Mouse (Mus musculus) testis, postnatal 10 days (tissue): ENCODE results near the gene Hoxa4.

Experiments
- DNase-seq: peaks from one replicate; pipeline ENCODE4 v3.0.0; 2021; ENCODE audit warnings: low spot score

Gene Hoxa4

GRCm38 (mm10) chr6:52179690-52180089 lies 11.9 kb downstream of the Hoxa4 start:
- DNase-seq, result no peak

GRCm38 (mm10) chr6:52178918-52179665 lies 12.5 kb downstream of the Hoxa4 start:
- no peak for DNase-seq

- no peak for DNase-seq
These were observed 13.7 kb downstream of the Hoxa4 start for GRCm38 (mm10) chr6:52177806-52178205.

DNA sequence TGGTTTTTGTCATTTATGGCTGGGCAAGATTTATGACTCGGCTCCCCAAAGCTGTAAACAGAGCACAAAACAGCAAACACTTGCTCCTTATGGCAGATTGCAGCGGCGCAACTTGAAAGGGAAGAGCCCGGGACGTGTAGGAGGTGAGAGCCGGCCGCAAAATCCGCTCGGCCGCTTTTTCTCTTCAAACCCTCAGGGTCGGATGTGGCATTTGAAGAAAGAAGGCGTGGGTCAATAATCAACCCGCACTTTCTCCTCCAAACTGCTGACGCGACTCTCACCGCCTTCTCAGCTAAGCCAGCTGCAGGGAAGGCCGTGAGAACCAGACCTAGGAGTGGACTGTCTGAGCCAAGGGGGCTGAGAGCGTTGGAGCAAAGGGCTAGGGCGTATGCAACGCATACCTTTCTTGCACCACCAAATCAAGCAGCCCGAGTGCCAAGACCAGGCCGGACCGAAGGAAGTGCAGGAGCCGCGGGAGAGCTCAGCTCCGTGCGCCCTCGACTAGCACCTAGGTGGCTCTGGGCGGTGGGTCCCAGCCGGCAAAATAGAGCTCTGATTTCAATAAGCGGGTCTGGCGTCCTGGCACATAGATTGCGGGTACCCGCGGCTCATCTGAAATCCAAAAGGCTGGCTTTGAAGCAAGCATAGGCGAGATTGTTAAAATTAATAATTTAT lies 14.4 kb downstream of the Hoxa4 start, which contains the start of gene 5730596B20Rik:
Gene 5730596B20Rik (plus strand): TSS at position 438 of the 675 bp plus-strand sequence.
- DNase-seq, result peak; percentile 41

DNA sequence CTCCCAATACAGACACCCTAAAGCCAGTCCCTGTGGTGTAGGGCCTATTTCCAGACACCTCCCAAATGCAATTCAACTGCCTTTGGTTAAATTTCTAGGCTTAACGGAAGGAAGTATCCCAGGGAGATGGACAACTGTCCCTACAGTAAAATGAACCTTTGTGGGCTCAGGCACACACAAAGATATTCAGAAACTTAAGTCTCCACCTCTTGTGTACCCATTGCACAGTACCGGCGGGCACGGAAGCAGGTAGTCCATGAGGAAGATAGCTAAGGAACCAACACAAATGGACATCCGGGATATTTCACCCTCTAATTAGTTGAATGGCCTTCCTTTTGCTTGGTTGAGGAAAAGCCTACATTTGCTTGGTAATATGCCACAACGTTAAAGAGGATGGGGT lies 15.2 kb downstream of the Hoxa4 start:
- DNase-seq, result no peak

- peak; percentile 60 for DNase-seq
These were observed 15.7 kb downstream of the Hoxa4 start for GRCm38 (mm10) chr6:52175864-52176263.

GRCm38 (mm10) chr6:52174968-52175751 lies 16.4 kb downstream of the Hoxa4 start:
- DNase-seq, result peak; percentile 47

GRCm38 (mm10) chr6:52173648-52174047 lies 17.9 kb downstream of the Hoxa4 start:
- DNase-seq, result no peak

GRCm38 (mm10) chr6:52172501-52172900 lies 19.1 kb downstream of the Hoxa4 start:
- DNase-seq, result peak; percentile 82

DNA sequence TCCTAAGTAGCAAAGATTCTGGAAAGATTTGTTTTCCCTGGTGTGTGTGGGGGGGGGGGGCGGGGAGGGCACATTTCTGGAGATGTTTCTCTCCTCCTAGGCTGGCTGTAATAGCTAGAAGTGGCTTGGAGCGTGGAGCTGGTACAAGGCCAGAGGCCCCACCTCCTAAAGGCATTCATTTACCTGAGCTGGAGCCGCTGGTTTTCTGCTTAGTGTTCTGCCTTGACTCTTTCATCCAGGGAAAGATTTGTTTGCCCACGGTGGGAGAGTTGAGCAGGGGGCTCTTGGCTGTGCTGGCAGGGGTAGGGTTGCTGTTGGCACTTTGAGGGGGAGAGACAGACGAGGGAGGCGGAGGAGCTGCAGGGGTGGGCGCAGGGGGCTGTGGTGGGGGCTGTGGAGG lies 19.6 kb downstream of the Hoxa4 start:
- DNase-seq, result no peak

DNA sequence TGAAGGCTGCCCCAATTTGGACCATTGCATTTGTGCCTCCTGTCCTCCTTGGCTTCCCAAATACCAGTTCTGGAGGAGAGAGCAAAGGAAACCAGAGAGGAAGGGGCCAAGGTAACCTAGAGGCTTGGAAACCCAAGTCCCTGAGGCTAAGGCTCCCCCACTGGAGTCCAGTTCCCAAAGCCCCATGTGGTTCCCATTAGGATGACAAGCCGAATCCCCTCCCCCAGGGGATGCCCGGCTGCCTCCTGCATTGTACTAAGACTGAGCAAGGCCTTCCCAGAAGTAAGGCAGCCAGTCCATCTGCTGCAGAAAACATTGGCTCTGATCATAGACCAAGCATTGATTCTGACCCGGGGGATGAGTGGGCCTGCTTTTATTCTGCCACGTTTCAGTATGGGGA lies 20.2 kb downstream of the Hoxa4 start:
- DNase-seq, result no peak

DNA sequence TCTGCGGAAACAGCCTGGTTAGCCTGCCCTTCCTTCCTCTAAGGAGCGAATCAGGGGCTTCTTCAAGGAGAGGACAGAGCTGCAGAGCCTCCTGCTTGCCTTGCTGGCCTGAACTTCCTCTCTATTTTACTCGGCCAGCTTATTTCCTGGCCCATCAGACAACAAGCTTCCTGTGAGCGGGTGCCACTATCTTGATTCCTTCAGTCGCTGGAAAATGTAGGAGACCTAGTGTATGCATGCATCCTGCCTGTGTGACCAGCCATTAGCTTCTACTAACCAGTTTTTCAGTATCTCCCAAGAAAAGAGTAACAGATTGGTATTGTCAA lies 20.7 kb downstream of the Hoxa4 start:
- no peak for DNase-seq

DNA sequence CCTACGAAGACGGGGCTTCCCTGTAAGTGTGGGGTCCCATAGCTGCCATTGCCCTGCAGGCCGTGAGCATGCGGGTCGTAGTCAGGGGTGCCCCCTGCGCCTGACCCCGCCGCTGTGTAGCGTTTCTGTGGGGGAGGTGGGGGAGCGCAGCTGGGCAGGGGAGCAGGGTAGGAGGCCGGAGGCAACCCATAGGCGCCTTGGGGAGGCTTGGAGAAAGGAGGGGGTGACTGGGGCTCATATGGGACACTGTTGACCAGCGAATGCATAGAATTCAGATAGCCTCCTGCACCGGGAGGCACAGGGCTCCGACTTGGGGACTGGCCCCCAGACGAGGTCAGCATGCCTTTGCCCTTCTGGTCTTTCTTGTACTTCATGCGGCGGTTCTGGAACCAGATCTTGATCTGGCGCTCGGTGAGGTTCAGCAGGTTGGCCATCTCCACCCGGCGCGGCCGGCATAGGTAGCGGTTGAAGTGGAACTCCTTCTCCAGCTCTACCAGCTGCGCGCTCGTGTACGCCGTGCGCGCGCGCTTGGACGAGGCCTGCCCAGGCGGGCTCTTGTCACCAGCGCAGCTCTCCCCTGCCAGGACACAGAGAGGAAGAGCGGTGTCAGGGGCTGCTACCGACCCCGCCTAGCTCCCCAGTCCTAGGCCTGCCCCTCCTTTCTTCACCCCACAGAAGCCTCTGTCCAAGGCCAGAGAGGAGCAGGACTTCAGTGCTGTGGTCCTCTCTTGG lies 21.2 kb downstream of the Hoxa4 start:
- DNase-seq, result no peak

- no peak for DNase-seq
These were observed 21.9 kb downstream of the Hoxa4 start for GRCm38 (mm10) chr6:52169499-52170165.

DNA sequence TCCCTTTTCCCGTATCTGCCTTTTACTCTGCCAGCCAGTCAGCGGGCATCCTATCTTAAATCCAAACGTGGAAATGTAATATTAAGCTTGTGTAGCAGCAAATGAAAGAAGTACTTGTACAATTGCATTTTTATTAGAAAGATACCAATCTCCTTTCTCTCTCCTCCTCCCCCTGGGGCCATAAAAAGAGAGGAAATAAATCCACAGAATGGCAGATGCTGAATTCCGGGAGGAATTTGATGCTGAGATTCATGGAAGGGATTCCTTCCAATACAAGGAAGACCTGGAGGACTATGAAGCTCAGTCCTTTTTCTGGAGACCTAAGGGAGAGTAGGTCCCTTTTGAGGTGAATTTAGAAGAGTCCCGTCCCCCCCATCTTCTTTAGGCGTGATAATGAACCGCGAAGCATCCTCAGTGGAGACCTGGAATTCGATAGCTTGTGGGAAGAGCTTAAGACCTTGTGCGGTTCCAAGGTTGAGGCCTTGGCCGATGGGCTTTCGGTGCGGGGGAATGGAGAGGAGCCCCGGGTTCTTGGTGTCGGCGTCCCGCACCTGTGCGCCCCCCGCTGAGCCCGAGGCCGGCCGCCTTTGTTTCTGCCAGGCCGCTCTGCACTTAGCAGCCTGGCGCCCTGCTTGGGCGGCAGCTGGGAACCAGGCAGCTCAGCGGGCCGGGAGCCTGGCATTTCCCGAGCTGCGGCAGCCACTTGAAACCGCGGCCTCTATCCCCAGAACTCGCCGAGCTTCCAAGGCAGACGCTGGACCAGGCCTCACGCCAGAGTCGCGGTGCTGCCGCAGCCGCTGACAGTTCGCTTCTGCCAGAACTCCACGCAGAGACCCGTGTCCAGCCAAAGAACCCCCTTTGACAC lies 23.1 kb downstream of the Hoxa4 start:
- DNase-seq, result no peak

DNA sequence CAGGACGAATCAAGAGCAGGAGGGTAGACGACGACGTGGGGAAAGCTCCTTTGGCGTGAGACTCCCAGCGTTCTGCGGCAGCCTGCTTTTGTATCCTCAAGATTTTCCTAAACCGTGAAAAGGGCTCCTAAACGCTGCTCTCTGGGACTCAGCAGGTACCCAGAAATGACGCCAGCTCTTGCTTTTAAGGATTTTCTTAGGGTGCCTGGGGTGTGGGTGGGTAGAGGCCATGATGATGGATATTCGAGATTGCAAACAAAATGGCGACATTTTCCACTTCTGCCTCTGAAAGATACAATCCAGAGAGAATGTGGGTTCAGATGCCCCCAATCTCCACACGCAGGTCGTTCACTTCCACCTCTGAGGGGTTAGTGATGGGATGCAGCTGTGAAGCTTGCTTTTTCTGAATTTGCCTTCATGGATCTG lies 23.8 kb downstream of the Hoxa4 start:
- no peak for DNase-seq

DNA sequence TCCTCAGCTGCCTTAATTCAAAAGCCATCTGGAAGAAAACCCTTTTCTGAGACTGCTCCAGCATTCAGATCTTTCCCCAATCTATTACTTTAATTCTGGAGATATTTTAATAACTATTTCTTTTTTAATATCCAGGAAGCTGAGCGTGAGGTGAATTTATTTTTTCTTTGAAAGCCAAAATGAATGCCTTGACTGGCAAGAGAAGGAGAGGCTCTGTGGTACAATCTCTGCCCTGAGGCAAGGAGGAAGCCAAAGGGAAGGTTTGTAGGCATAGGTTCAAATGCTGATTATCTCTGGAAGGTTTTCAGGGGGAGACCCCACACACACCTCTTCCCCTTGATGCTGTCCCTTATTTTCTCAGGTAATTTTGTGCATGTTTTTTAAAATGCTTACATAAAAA lies 24.4 kb downstream of the Hoxa4 start:
- no peak for DNase-seq

GRCm38 (mm10) chr6:52166431-52167077 lies 25.0 kb downstream of the Hoxa4 start:
- DNase-seq, result no peak

- DNase-seq, result no peak
These were observed 25.8 kb downstream of the Hoxa4 start for GRCm38 (mm10) chr6:52165441-52166370.
